Mouse (Mus musculus) ES-Bruce4 (cell line): ENCODE measurements around the gene Fgf2.

Source experiments
- CTCF ChIP-seq: IDR thresholded peaks from one replicate; pipeline ENCODE4 v1.8.1; 2011; ENCODE audit warnings: low read depth, low read length
- EP300 ChIP-seq: IDR thresholded peaks from 2 replicates; pipeline ENCODE4 v1.6.1; 2011; ENCODE audit warnings: low read depth, low read length; ENCODE audit not compliant: insufficient read depth
- POLR2A ChIP-seq: IDR thresholded peaks from one replicate; pipeline ENCODE4 v1.8.1; 2011; ENCODE audit warnings: low read length; ENCODE audit not compliant: insufficient read depth

DNA sequence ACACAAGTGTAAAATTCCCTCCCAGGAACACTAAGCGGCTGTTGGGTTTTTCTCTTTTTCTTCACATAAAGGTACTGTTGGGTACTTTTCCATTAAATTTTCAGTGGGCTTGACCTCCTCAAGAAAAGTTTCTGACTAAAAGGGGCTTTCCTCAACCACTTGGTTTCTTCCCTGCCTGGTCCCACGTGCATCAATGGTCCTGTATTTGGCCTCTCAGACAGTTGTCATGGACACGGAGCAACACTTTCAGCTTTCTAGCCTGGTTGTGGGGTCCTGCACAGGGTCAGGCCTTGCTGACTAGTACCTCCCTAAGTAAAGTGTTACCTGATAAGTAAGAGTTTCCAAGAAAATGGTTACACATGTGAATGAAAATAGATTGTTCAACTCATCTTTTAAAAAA is 48.7 kb upstream of the Fgf2 start:
- TF ChIP-seq CTCF (no peak), POLR2A (no peak), EP300 (no peak)
